Mouse (Mus musculus) kidney, postnatal 0 days (tissue): ENCODE measurements around the gene Gnat1. TPM values are rescaled to one million over a fixed set of nuclear protein-coding genes. Genes with fewer than 3 reads are reported as not detected.

Experiments
- ATAC-seq: fragments of 200-750 bp; cut with Nextera tagmentation; replicated peaks from 2 replicates; pipeline ENCODE4 v1.8.0; 2017; ENCODE audit warnings: low read depth, moderate number of reproducible peaks, moderate TSS enrichment, moderate library complexity; ENCODE audit not compliant: low FRiP score
- DNase-seq: peaks from one replicate; pipeline ENCODE4 v3.0.0-alpha.2; 2016; ENCODE audit warnings: low spot score
- H3K27ac ChIP-seq: fragments of 300-500 bp; sonication (generic); 2 replicates; pipeline ENCODE4 v1.5.1; 2014; ENCODE audit warnings: mild to moderate bottlenecking
- H3K27me3 ChIP-seq: fragments of 300-500 bp; sonication (generic); 2 replicates; pipeline ENCODE4 v1.6.1; 2014; ENCODE audit warnings: low read length, mixed read lengths; ENCODE audit not compliant: insufficient read depth
- H3K36me3 ChIP-seq: fragments of 300-500 bp; sonication (generic); 2 replicates; pipeline ENCODE4 v1.6.1; 2014; ENCODE audit warnings: low read length, mixed read lengths; ENCODE audit not compliant: insufficient read depth
- H3K4me1 ChIP-seq: fragments of 300-500 bp; sonication (generic); replicated peaks from 2 replicates; pipeline ENCODE4 v1.6.1; 2014; ENCODE audit warnings: antibody characterized with exemption, low read length, mixed read lengths; ENCODE audit not compliant: insufficient read depth
- H3K4me2 ChIP-seq: fragments of 300-500 bp; sonication (generic); 2 replicates; pipeline ENCODE4 v1.6.1; 2014; ENCODE audit warnings: mild to moderate bottlenecking, low read length, moderate library complexity, mixed read lengths
- H3K4me3 ChIP-seq: fragments of 300-500 bp; sonication (generic); replicated peaks from 2 replicates; pipeline ENCODE4 v1.5.1; 2014; ENCODE audit warnings: low read depth, low read length
- H3K9ac ChIP-seq: fragments of 300-500 bp; sonication (generic); 2 replicates; pipeline ENCODE4 v1.6.1; 2014; ENCODE audit warnings: low read depth, low read length
- H3K9me3 ChIP-seq: fragments of 300-500 bp; sonication (generic); replicated peaks from 2 replicates; pipeline ENCODE4 v1.6.1; 2016; ENCODE audit warnings: low read length, inconsistent platforms, mixed read lengths
- CTCF ChIP-seq: IDR thresholded peaks from 2 replicates; pipeline ENCODE4 v1.5.1; 2016; ENCODE audit warnings: antibody characterized with exemption, low read depth, mild to moderate bottlenecking, moderate library complexity
- WGBS: fragments of 180-500 bp; shearing (Covaris S2); extraction: QIAGEN DNeasy Blood & Tissue Kit; methylation state at CpG from one replicate; pipeline ENCODE4 v1.1.7; 2014; 5-methylcytosine and 5-hydroxymethylcytosine counted together
- polyA plus RNA-seq: library from polyadenylated mRNA; unstranded; fragments of >200 nt; fragmentation: Nextera tagmentation; extraction: Ambion mirVana; gene quantifications from 2 replicates; pipeline ENCODE4 v1.2.1, GENCODE M21; 2015

The Gnat1 gene
- polyA plus RNA-seq, 1 experiment from 2014 or later, result 0.89 TPM

GRCm38 (mm10) chr9:107645577-107645976 is 33.9 kb downstream of the Gnat1 start:
- no peak overlapping the region for H3K4me3 ChIP-seq
- H3K4me1 ChIP-seq, result no peaks in the 10 kb centered on the region; the same call in 1 of the 2 replicates
- H3K9me3 ChIP-seq, result no peaks in the 10 kb centered on the region
- TF ChIP-seq CTCF, result peak; percentile 99
- peak overlapping the region; percentile 61; the same call in 1 of the 2 replicates for H3K4me2 ChIP-seq
- no peak overlapping the region for H3K9ac ChIP-seq
- WGBS, result 16% methylated on average over 5 of the region's 5 CpGs
- DNase-seq, result peak; percentile 85
- no peak overlapping the region for H3K27ac ChIP-seq
- H3K27me3 ChIP-seq, result no peaks in the 10 kb centered on the region
- ATAC-seq, result peak; percentile 63
- no peaks in the 10 kb centered on the region for H3K36me3 ChIP-seq

DNA sequence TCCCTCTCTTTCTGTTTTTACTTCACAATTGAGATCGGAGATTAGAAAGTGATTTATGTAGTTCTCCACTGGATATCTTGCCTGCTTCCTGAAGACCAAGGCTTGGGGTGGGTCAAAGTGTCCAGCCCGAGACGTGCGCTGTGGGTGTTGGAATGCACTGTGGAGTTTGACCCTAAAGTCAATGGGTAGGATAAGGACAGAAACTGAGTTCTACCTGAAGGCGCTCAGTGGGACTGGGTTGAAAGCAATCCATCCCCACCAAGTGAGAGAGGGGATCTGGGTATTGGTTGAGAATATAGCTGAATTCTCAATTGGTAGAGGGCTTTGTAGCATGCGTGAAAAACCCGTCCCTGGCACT is 34.4 kb downstream of the Gnat1 start:
- 29% methylated on average over 7 of the region's 7 CpGs for WGBS
- TF ChIP-seq CTCF, result no peak
- H3K27ac ChIP-seq, result no peak overlapping the region
- H3K36me3 ChIP-seq, result no peaks in the 10 kb centered on the region
- no peak overlapping the region for H3K9ac ChIP-seq
- no peaks in the 10 kb centered on the region for H3K9me3 ChIP-seq
- peak overlapping the region; percentile 61 for H3K4me2 ChIP-seq
- DNase-seq (no peak), ATAC-seq (peak; percentile 33; the same call in 1 of the 2 replicates)
- H3K4me3 ChIP-seq, result no peak overlapping the region
- H3K4me1 ChIP-seq, result no peaks in the 10 kb centered on the region; the same call in 1 of the 2 replicates
- H3K27me3 ChIP-seq, result no peaks in the 10 kb centered on the region

DNA sequence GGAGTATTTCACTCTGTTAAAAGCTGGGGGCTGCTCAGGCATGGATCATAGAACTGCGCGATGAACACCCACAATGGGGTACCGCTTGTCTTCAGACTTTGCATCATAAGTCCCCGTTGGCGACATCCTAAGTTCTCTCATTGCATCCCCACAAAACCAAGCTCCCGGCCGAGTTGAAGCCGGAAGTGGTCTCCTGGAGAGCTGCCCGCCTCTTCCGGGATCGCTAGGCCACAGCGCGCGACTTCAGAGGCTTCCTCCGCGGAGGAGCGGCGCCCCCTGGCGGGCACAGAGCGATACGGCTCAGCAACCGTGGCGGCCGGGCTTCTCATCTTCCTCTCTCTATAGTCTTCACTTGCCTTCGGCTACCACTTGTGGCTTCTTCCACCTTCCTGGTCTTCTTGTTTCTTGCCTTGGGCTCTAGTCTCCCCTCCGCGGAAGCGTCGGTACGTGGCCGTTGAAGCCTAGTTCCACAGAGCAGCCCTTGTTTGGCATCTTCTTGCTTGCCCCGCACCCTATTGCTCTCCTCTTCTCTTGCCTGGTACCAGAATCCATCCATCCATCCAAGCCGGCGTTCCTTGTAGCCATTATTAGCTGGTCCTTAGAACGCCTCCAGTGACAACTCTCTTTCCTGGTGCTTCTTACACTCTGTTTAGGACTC is 34.9 kb downstream of the Gnat1 start:
- no peaks in the 10 kb centered on the region for H3K9me3 ChIP-seq
- 0 out of 2 replicates have a peak overlapping the region, but pooled peaks have one; percentile 38 for H3K27ac ChIP-seq
- H3K4me1 ChIP-seq, result no peaks in the 10 kb centered on the region; the same call in 1 of the 2 replicates
- no peaks in the 10 kb centered on the region for H3K27me3 ChIP-seq
- WGBS, result 3% methylated on average over 35 of the region's 35 CpGs
- peak overlapping the region; percentile 61 for H3K4me2 ChIP-seq
- no peaks in the 10 kb centered on the region for H3K36me3 ChIP-seq
- ATAC-seq, result peak; percentile 67
- peak overlapping the region; percentile 25 for H3K4me3 ChIP-seq
- DNase-seq, result peak; percentile 97
- H3K9ac ChIP-seq, result peak overlapping the region; percentile 43; the same call in 1 of the 2 replicates
- peak; percentile 100 for TF ChIP-seq CTCF

DNA sequence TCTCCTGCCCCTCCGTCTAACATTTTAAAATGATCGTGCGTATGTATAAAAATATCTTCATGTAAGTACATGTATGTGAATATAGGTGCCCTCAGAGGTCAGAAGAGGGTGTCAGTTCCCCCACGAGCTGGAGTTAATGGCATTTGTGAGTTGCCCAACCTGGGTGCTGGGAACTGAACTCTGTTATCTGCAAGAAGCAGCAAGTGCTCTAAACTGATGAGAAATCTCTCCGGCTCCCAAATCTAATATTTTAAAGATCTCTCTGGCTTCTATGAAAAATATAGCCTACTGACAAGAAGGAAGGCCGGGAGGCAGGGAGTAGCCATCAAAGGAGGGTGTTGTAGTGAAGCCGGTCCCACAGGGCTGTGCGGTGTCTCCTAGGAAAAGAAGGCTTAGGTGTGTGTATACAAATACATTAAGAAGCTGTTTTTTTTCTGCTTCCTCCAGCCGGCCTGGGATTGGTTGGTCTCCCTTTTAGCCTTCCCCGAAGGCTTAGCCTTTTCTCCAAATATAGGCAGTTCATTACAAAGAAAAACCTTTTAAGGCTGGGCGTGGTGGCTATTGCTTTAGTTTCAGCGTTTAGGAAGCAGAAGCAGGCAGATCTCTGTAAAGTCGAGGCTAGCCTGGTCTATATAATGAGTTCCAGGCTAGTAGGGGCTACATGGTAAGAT is 35.8 kb downstream of the Gnat1 start:
- TF ChIP-seq CTCF, result no peak
- Histone ChIP-seq H3K4me2 (no peak overlapping the region), H3K4me1 (no peaks in the 10 kb centered on the region; the same call in 1 of the 2 replicates), H3K4me3 (no peak overlapping the region), H3K36me3 (no peaks in the 10 kb centered on the region), H3K27ac (no peak overlapping the region), H3K9me3 (no peaks in the 10 kb centered on the region), H3K9ac (no peak overlapping the region), H3K27me3 (no peaks in the 10 kb centered on the region)
- no peak for ATAC-seq
- no peak for DNase-seq
- WGBS, result 91% methylated on average over 13 of the region's 13 CpGs

- Histone ChIP-seq H3K4me1 (no peaks in the 10 kb centered on the region; the same call in 1 of the 2 replicates), H3K4me3 (no peak overlapping the region), H3K9ac (no peak overlapping the region), H3K36me3 (no peaks in the 10 kb centered on the region), H3K27me3 (no peaks in the 10 kb centered on the region), H3K27ac (no peak overlapping the region), H3K9me3 (no peaks in the 10 kb centered on the region), H3K4me2 (no peak overlapping the region)
- DNase-seq (no peak), ATAC-seq (no peak)
- no peak for TF ChIP-seq CTCF
- 47% methylated on average over 8 of the region's 8 CpGs for WGBS
Observed at GRCm38 (mm10) chr9:107641666-107642065, 37.8 kb downstream of the Gnat1 start.

DNA sequence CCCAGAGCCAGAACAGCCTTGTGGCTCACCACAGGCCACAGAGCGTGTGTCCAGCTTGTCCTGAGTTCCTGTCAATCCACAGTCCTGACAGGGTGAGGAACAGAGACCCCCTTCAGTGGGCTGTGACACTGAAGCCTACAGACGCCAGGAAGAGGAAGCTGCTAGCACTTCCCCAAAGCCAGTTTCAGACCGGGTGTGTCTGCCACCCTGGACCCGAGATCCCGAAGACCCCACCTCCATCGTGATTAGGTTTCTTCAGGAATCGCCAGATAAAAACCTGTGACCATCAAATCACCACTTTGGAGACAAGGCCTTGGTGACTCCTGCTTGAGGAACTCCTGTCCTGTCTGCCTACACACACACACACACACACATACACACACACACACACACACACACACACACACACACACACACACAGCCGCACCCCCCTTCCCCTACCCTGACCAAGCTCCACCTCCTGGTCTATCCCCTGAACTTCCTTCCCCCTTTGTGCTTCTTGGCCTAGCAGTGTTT is 39.2 kb downstream of the Gnat1 start:
- Histone ChIP-seq H3K4me2 (no peak overlapping the region), H3K9ac (no peak overlapping the region), H3K27ac (no peak overlapping the region), H3K9me3 (no peaks in the 10 kb centered on the region), H3K4me3 (no peak overlapping the region), H3K4me1 (no peaks in the 10 kb centered on the region; the same call in 1 of the 2 replicates), H3K36me3 (no peaks in the 10 kb centered on the region), H3K27me3 (no peaks in the 10 kb centered on the region)
- TF ChIP-seq CTCF, result peak; percentile 8; the same call in 1 of the 2 replicates
- no peak for DNase-seq
- ATAC-seq, result no peak
- 36% methylated on average over 8 of the region's 8 CpGs for WGBS
